Mouse (Mus musculus): ENCODE results near the gene Ifit1bl2. TPM values are rescaled to one million over a fixed set of nuclear protein-coding genes. Genes with fewer than 3 reads are reported as not detected.
"Not testable (repeated sequence)": the region's sequence is repeated elsewhere in the genome, so short reads cannot be mapped to it uniquely, and the experiment has no call there.

Gene Ifit1bl2
- total and polyA plus RNA-seq, 2 experiments: 0.09 TPM; not detected in 1

DNA sequence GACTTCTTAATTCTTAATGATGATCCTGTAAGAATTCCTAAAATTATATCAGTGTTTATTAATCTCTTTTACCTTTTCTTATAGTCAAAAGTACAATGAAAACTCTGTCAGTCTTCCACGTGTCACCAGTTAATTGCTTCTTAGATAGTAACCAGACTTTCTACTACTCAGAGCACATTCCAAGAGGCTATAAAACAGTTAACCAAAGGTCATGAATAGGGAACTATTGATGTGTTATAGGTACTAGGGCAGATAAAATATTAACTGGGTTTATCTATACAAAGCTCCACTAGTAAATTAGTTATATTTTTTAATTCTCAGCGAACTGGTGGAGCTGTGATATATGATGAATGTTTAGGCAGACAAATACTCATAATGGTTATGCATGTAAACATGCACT lies 13.0 kb downstream of the Ifit1bl2 start:
- Histone ChIP-seq H3K9ac (ENCODE audit: low read depth, low read length) (no peak overlapping the region), H3K36me3 (ENCODE audit: control insufficient read depth, insufficient read depth, low read length) (no peaks in the 10 kb centered on the region), H3K4me1 (ENCODE audit: control insufficient read depth, insufficient read depth, low read length) (no peaks in the 10 kb centered on the region), H3K27ac (replicated peaks; ENCODE audit: insufficient read depth, low read depth, low read length) (no peak overlapping the region), H3K4me3 (ENCODE audit: insufficient read depth, low read depth, low read length) (no peak overlapping the region), H3K79me2 (ENCODE audit: control insufficient read depth, insufficient read depth, low read length) (no peaks in the 10 kb centered on the region), H3K27me3 (ENCODE audit: control insufficient read depth, insufficient read depth, low read length) (no peaks in the 10 kb centered on the region)
- WGBS: 73% methylated on average over 2 of the region's 2 CpGs
- TF ChIP-seq CTCF (IDR thresholded peaks at IDR 0.05; ENCODE audit: low read depth, low read length) (no peak), POLR2A (IDR thresholded peaks at IDR 0.05; ENCODE audit: extremely low read depth, insufficient read depth, low read length) (no peak)
- no peak for DNase-seq (ENCODE audit: extremely low read depth, low read depth, low spot score)

DNA sequence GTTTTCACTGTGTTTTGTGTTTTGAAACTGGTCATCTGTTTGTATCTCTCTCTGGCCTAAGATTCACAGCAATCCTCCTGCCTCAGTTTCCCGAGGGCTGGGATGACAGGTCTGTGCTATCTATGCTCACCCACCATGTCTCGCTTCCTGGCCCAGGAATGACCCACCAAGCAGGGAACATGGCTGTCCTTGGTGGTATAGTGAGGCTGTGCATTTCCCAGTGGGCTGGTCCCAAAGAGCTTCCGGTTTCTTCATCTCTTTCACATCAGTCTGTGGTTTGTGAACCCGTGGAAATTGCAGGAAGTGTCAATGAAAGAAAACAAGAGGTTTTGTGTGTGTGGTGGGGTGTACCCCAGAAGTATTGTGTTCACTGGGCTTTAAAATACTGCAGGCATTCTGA lies 15.9 kb downstream of the Ifit1bl2 start:
- Histone ChIP-seq H3K4me1 (ENCODE audit: control insufficient read depth, insufficient read depth, low read length) (no peaks in the 10 kb centered on the region), H3K79me2 (ENCODE audit: control insufficient read depth, insufficient read depth, low read length) (no peaks in the 10 kb centered on the region), H3K36me3 (ENCODE audit: control insufficient read depth, insufficient read depth, low read length) (no peaks in the 10 kb centered on the region), H3K27ac (replicated peaks; ENCODE audit: insufficient read depth, low read depth, low read length) (no peak overlapping the region), H3K9ac (ENCODE audit: low read depth, low read length) (no peak overlapping the region), H3K4me3 (ENCODE audit: insufficient read depth, low read depth, low read length) (no peak overlapping the region), H3K27me3 (ENCODE audit: control insufficient read depth, insufficient read depth, low read length) (no peaks in the 10 kb centered on the region)
- no peak for TF ChIP-seq POLR2A (IDR thresholded peaks at IDR 0.05; ENCODE audit: extremely low read depth, insufficient read depth, low read length)
- TF ChIP-seq CTCF (IDR thresholded peaks at IDR 0.05; ENCODE audit: low read depth, low read length): no peak
- 90% methylated on average over 4 of the region's 4 CpGs for WGBS
- no peak for DNase-seq (ENCODE audit: extremely low read depth, low read depth, low spot score)

DNA sequence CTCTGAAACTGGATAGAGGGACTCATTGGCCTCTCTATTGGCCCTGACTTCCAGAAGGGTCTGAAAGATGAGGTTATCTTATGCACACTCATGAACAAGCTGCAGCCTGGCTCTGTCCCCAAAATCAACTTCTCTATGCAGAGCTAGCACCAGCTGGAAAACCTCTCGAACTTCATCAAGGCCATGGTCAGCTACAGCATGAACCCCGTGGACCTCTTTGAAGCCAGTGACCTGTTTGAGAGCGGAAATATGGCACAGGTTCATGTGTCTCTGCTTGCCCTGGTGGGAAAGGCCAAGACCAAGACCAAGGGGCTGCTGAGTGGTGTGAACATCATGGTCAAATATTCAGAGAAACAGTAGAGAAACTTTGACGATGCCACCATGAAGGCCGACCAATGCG lies 16.8 kb downstream of the Ifit1bl2 start:
- WGBS: 91% methylated on average over 6 of the region's 6 CpGs
- no peaks in the 10 kb centered on the region for H3K4me1 ChIP-seq (ENCODE audit: control insufficient read depth, insufficient read depth, low read length)
- TF ChIP-seq CTCF (IDR thresholded peaks at IDR 0.05; ENCODE audit: low read depth, low read length): no peak
- TF ChIP-seq POLR2A (IDR thresholded peaks at IDR 0.05; ENCODE audit: extremely low read depth, insufficient read depth, low read length): no peak

DNA sequence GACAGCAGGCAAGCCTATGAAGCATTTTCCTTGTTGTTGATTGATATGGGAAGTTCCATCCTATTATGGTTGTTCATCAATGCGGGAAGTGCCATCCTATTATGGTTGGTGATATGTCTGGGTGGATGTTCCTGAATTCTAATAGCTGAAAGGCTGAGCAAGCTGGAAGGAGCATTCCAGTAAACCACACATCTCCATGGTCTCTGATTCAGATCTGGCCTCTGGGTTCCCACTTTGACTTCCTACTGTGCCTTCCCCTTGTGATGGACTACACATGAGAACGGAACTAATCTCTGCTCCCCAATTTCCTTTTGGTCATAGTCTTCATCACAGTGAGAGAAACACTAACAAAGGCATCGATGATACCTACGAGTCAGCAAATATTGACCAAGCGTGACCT lies 19.7 kb downstream of the Ifit1bl2 start:
- TF ChIP-seq CTCF (IDR thresholded peaks at IDR 0.05; ENCODE audit: low read depth, low read length): no peak
- TF ChIP-seq POLR2A (IDR thresholded peaks at IDR 0.05; ENCODE audit: extremely low read depth, insufficient read depth, low read length): no peak
- H3K27ac ChIP-seq (replicated peaks; ENCODE audit: insufficient read depth, low read depth, low read length): no peak overlapping the region
- no peaks in the 10 kb centered on the region for H3K4me1 ChIP-seq (ENCODE audit: control insufficient read depth, insufficient read depth, low read length)
- 58% methylated on average over 5 of the region's 5 CpGs for WGBS
- H3K79me2 ChIP-seq (ENCODE audit: control insufficient read depth, insufficient read depth, low read length): no peaks in the 10 kb centered on the region
- H3K36me3 ChIP-seq (ENCODE audit: control insufficient read depth, insufficient read depth, low read length): no peaks in the 10 kb centered on the region
- H3K27me3 ChIP-seq (ENCODE audit: control insufficient read depth, insufficient read depth, low read length): no peaks in the 10 kb centered on the region
- H3K4me3 ChIP-seq (ENCODE audit: insufficient read depth, low read depth, low read length): no peak overlapping the region
- H3K9ac ChIP-seq (ENCODE audit: low read depth, low read length): no peak overlapping the region
- DNase-seq (ENCODE audit: extremely low read depth, low read depth, low spot score): no peak

More for the DNA sequence above, 16.8 kb downstream of the Ifit1bl2 start:
- H3K4me3 ChIP-seq (ENCODE audit: insufficient read depth, low read depth, low read length): no peak overlapping the region
- no peak overlapping the region for H3K9ac ChIP-seq (ENCODE audit: low read depth, low read length)
- H3K27ac ChIP-seq (replicated peaks; ENCODE audit: insufficient read depth, low read depth, low read length): no peak overlapping the region
- H3K27me3 ChIP-seq (ENCODE audit: control insufficient read depth, insufficient read depth, low read length): no peaks in the 10 kb centered on the region
- DNase-seq (ENCODE audit: extremely low read depth, low read depth, low spot score): no peak
- no peaks in the 10 kb centered on the region for H3K79me2 ChIP-seq (ENCODE audit: control insufficient read depth, insufficient read depth, low read length)
- no peaks in the 10 kb centered on the region for H3K36me3 ChIP-seq (ENCODE audit: control insufficient read depth, insufficient read depth, low read length)

DNA sequence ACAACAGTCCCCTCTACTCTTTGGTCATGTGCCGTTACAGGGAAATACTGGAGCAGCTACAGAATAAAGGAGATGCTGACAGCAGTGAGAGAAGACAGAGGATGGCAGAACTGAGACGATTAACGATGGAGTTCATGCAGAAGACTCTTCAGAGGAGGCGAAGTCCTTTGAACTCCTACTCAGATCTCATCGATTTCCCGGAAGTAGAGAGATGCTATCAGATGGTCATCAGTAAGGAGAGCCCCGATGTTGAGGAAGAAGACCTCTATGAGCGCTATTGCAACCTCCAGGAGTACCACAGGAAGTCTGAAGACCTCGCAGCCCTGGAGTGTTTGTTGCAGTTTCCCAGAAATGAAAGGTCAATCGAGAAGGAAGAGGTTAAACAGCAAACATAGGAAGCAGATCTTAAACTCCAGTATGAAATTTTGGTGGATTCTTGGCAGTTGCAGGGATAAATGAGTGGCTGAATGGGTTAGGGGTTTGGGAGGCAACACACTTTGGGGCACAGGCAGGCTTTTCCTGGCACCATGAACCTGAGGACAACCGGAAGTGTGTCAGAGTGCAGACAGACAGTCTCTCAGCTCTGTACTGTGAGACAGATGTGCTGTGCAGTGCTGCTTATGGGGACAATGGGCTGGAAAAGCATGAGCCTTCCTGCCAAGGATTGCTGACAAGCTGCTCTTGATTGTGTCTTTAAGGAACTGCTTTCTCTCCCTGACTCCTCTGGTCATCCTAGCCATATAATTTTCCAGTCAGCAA lies 28.1 kb downstream of the Ifit1bl2 start:
- not testable (repeated sequence) for H3K27ac ChIP-seq (replicated peaks; ENCODE audit: insufficient read depth, low read depth, low read length); H3K4me1 ChIP-seq (ENCODE audit: control insufficient read depth, insufficient read depth, low read length); H3K27me3 ChIP-seq (ENCODE audit: control insufficient read depth, insufficient read depth, low read length); H3K79me2 ChIP-seq (ENCODE audit: control insufficient read depth, insufficient read depth, low read length); DNase-seq (ENCODE audit: extremely low read depth, low read depth, low spot score); H3K36me3 ChIP-seq (ENCODE audit: control insufficient read depth, insufficient read depth, low read length); H3K4me3 ChIP-seq (ENCODE audit: insufficient read depth, low read depth, low read length); H3K9ac ChIP-seq (ENCODE audit: low read depth, low read length)
- 79% methylated on average over 6 of the region's 11 CpGs for WGBS

DNA sequence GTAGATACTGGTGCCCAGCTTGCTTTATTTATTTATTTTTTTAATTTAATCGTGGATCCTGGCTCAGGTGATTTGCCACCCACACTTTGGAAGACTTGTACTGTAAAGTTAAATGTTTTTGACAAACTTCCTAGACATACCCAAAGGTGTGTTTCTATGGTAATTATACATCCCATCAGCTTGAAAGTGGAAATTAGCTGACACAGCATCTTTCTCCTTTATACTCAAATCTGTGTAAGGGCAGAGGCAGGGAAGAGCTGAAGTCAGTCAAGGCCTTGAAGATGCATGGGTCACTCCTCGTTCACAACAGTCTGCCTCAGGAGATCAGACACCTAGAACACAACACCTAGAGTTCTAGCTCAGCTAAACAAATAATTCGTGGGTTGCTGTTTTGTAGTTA lies 30.4 kb downstream of the Ifit1bl2 start:
- DNase-seq (ENCODE audit: extremely low read depth, low read depth, low spot score); H3K4me1 ChIP-seq (ENCODE audit: control insufficient read depth, insufficient read depth, low read length); H3K27me3 ChIP-seq (ENCODE audit: control insufficient read depth, insufficient read depth, low read length); H3K4me3 ChIP-seq (ENCODE audit: insufficient read depth, low read depth, low read length); H3K9ac ChIP-seq (ENCODE audit: low read depth, low read length); H3K79me2 ChIP-seq (ENCODE audit: control insufficient read depth, insufficient read depth, low read length); H3K36me3 ChIP-seq (ENCODE audit: control insufficient read depth, insufficient read depth, low read length); H3K27ac ChIP-seq (replicated peaks; ENCODE audit: insufficient read depth, low read depth, low read length): not testable (repeated sequence)
- 84% methylated on average over 3 of the region's 3 CpGs for WGBS

DNA sequence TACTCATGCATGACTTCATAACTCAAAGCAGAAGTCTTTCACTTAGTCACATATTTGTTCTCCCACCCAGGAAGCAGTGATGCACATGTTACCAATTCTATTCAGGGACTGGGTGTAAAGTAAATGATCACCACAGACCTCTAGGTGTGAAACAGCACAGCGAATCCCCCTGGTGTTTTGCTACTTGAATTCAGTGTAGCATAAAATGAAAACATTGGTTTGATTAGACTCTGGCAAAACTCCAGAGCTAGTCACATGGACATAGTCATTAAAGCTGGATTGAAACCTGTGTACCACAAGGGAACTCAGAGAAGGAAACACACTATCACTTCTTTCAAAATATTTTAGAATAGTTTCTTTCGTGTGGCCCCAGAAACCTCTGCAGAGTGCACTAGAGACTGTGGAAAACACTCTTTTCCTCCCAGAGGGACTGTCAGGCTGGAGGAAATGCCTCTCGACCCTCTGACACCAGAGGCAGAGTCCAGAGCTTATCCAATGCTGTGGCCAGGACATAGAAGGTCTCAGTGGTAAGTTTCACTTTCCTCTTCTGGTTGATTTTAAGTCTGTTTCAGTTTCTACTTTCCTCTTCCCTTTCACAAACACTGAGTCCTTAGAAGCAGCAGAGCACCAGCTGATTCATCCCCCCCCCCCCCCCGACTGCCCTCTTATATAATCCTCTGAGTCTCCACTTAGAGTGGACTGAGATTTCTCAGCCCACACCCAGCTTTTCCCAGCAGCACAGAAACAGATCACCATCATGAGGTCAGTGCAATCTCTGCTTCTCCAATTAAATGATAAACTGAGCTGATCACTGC lies 33.1 kb downstream of the Ifit1bl2 start, which contains the start of gene Ifit3b:
Gene Ifit3b, plus strand, starts transcription at position 734 of the 815 bp plus-strand sequence.
- not testable (repeated sequence) for H3K36me3 ChIP-seq (ENCODE audit: control insufficient read depth, insufficient read depth, low read length); H3K4me1 ChIP-seq (ENCODE audit: control insufficient read depth, insufficient read depth, low read length); H3K79me2 ChIP-seq (ENCODE audit: control insufficient read depth, insufficient read depth, low read length); H3K27me3 ChIP-seq (ENCODE audit: control insufficient read depth, insufficient read depth, low read length)
- H3K27ac ChIP-seq (replicated peaks; ENCODE audit: insufficient read depth, low read depth, low read length): peak within 1 kb of the TSS; percentile 91
- DNase-seq (ENCODE audit: extremely low read depth, low read depth, low spot score): peak; percentile 22
- H3K4me3 ChIP-seq (ENCODE audit: insufficient read depth, low read depth, low read length): peak within 1 kb of the TSS; percentile 1; the same call in 1 of the 2 replicates
- 36% methylated on average over 4 of the region's 4 CpGs for WGBS
- peak within 1 kb of the TSS; percentile 84 for H3K9ac ChIP-seq (ENCODE audit: low read depth, low read length)
